Mouse (Mus musculus) spleen, adult 2 months (tissue): Measurements from ENCODE around the gene Tmprss9.

ENCODE experiments used
- CTCF ChIP-seq: fragments of 200-500 bp; IDR thresholded peaks from 2 replicates; pipeline ENCODE4 v1.5.1; 2011; ENCODE audit warnings: mild to moderate bottlenecking, inconsistent platforms; ENCODE audit not compliant: insufficient read depth, insufficient read length, insufficient replicate concordance; ENCODE audit errors: extremely low read depth
- POLR2A ChIP-seq: fragments of 200-500 bp; IDR thresholded peaks from 2 replicates; pipeline ENCODE4 v1.6.1; 2011; ENCODE audit warnings: low read depth, low read length, inconsistent platforms

DNA sequence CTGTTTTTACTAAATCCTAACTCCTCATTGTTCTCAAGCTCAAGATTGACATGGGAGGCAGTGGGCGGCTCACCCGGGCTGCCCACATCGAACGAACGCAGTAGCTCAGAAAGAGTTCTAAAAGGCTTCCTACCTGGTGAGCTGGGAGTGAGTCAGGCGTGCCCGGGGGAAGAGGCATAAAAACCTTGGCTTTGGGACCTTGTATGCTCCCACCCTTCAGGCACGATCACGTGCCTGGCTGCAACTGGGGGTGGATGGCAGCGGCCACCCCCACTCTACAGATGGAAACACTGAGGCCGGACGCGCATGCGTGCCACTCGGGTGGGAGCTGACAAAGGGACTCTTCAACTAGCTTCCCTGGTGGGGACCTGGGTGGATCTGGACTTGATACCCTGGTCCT, 29.3 kb upstream of the Tmprss9 start:
- no peak for TF ChIP-seq CTCF
- no peak for TF ChIP-seq POLR2A
